Mouse (Mus musculus) myocyte (in vitro differentiated cells): Measurements from ENCODE around the gene 4930539E08Rik.

ENCODE experiments used
- CEBPB ChIP-seq: IDR thresholded peaks from 2 replicates; pipeline ENCODE4 v1.6.1; 2011; ENCODE audit warnings: mild to moderate bottlenecking, moderate library complexity; ENCODE audit not compliant: poor library complexity, insufficient read depth, severe bottlenecking
- E2F4 ChIP-seq: IDR thresholded peaks from one replicate; pipeline ENCODE4 v1.6.1; 2011; ENCODE audit warnings: mild to moderate bottlenecking, control low read depth, moderate library complexity; ENCODE audit not compliant: insufficient read depth
- MAX ChIP-seq: IDR thresholded peaks from one replicate; pipeline ENCODE4 v1.6.1; 2011; ENCODE audit warnings: low read depth, mild to moderate bottlenecking, control low read depth
- MYOD1 ChIP-seq, 3 experiments: IDR thresholded peaks; one replicate each; pipeline ENCODE4 v1.6.1; 2011; ENCODE audit warnings: control low read depth in 2 of 3, low read depth in 2 of 3, mild to moderate bottlenecking in 2 of 3, moderate library complexity in 1 of 3; ENCODE audit not compliant: insufficient read length in 2 of 3, control insufficient read depth in 1 of 3
- MYOG ChIP-seq, 3 experiments: IDR thresholded peaks; one replicate each; pipeline ENCODE4 v1.6.1; 2011; ENCODE audit warnings: control low read depth in 2 of 3, low read depth in 2 of 3, mild to moderate bottlenecking in 2 of 3; ENCODE audit not compliant: insufficient read length in 2 of 3, control insufficient read depth in 1 of 3, insufficient read depth in 1 of 3
- POLR2A ChIP-seq: IDR thresholded peaks from one replicate; pipeline ENCODE4 v1.6.1; 2011; ENCODE audit warnings: low read depth, mild to moderate bottlenecking, control low read depth, moderate library complexity; ENCODE audit not compliant: insufficient read length
- POLR2AphosphoS2 ChIP-seq: IDR thresholded peaks from one replicate; pipeline ENCODE4 v1.6.1; 2011; ENCODE audit warnings: low read depth, control low read depth; ENCODE audit not compliant: insufficient read length
- REST ChIP-seq: IDR thresholded peaks from one replicate; pipeline ENCODE4 v1.6.1; 2011; ENCODE audit warnings: mild to moderate bottlenecking, control low read depth, moderate library complexity; ENCODE audit not compliant: insufficient read depth, insufficient read length
- TCF12 ChIP-seq: IDR thresholded peaks from one replicate; pipeline ENCODE4 v1.6.1; 2011; ENCODE audit warnings: mild to moderate bottlenecking, control low read depth; ENCODE audit not compliant: poor library complexity, insufficient read depth, severe bottlenecking
- TCF3 ChIP-seq: IDR thresholded peaks from one replicate; pipeline ENCODE4 v1.6.1; 2011; ENCODE audit warnings: low read depth, control low read depth; ENCODE audit not compliant: insufficient read length
- USF1 ChIP-seq: IDR thresholded peaks from one replicate; pipeline ENCODE4 v1.6.1; 2011; ENCODE audit warnings: low read depth, mild to moderate bottlenecking, control low read depth, moderate library complexity

DNA sequence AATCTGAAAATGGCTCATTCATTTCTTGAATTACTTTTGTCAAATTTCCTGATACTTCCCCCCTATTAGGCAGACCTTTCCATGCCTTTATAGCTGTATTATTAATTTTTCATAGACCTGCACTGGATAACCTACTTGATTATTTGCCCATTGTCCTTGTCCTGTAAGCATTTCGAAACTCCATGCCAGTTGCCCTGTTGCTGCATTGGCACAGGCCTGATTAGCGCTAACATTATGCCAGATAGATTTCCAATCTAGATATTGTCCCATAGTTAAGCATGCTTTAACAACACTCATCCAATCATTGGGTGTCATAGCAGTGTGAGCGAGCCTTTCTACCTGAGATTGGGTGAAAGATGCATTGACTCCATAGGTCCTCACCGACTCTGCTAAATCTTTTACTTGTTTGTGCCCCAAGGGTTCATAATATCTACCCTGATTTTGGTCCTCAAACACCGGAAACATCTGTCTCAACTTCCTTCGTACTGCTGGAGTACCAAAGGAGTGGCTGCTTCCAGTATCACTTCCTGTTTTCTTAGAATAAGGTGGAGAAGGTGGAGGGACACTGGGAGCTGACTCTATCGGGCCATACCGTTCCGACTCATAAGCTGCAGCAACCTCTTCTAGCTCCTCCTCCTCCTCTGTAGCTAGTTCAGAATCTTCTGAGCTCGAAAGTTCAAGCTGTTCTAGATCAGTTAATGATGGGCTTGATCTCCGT is 20.9 kb downstream of the 4930539E08Rik start:
- TF ChIP-seq POLR2A (no peak), MYOG (IDR thresholded peaks at IDR 0.05; ENCODE audit: control insufficient read depth in 1 of 3, insufficient read depth in 1 of 3, insufficient read length in 2 of 3, low read depth in 2 of 3) (no peak), MAX (no peak), TCF3 (no peak), POLR2AphosphoS2 (no peak), REST (no peak), CEBPB (no peak), USF1 (no peak), E2F4 (no peak), MYOD1 (IDR thresholded peaks at IDR 0.05; ENCODE audit: control insufficient read depth in 1 of 3, insufficient read length in 2 of 3, low read depth in 2 of 3) (no peak), TCF12 (no peak)
